Mouse (Mus musculus) heart, embryonic 16.5 days (tissue): ENCODE measurements around the gene Olfr138. TPM values are rescaled to one million over a fixed set of nuclear protein-coding genes. Genes with fewer than 3 reads are reported as not detected.

Experiments used
- ATAC-seq: fragments of 200-750 bp; cut with Nextera tagmentation; replicated peaks from 2 replicates; pipeline ENCODE4 v1.8.0; 2017; ENCODE audit warnings: moderate number of reproducible peaks; ENCODE audit not compliant: insufficient read depth, low FRiP score; ENCODE audit errors: extremely low read depth
- H3K27ac ChIP-seq: fragments of 300-500 bp; sonication (generic); 2 replicates; pipeline ENCODE4 v1.5.1; 2014; ENCODE audit warnings: mild to moderate bottlenecking, low read length, control low read depth, moderate library complexity
- H3K27me3 ChIP-seq: fragments of 300-500 bp; sonication (generic); 2 replicates; pipeline ENCODE4 v1.6.1; 2014; ENCODE audit warnings: low read length, mixed read lengths; ENCODE audit not compliant: control insufficient read depth, insufficient read depth
- H3K36me3 ChIP-seq: fragments of 300-500 bp; sonication (generic); 2 replicates; pipeline ENCODE4 v1.6.1; 2014; ENCODE audit not compliant: control insufficient read depth, insufficient read depth
- H3K4me1 ChIP-seq: fragments of 300-500 bp; sonication (generic); 2 replicates; pipeline ENCODE4 v1.6.1; 2014; ENCODE audit warnings: low read length, mixed read lengths; ENCODE audit not compliant: control insufficient read depth, insufficient read depth
- H3K4me2 ChIP-seq: fragments of 300-500 bp; sonication (generic); 2 replicates; pipeline ENCODE4 v1.6.1; 2014; ENCODE audit warnings: low read depth, mild to moderate bottlenecking, control low read depth, low read length
- H3K4me3 ChIP-seq: fragments of 300-500 bp; sonication (generic); 2 replicates; pipeline ENCODE4 v1.5.1; 2014; ENCODE audit warnings: mild to moderate bottlenecking, control low read depth, low read length
- H3K9ac ChIP-seq: fragments of 300-500 bp; sonication (generic); 2 replicates; pipeline ENCODE4 v1.6.1; 2014; ENCODE audit warnings: low read length, control low read depth
- H3K9me3 ChIP-seq: fragments of 300-500 bp; sonication (generic); replicated peaks from 2 replicates; pipeline ENCODE4 v1.6.1; 2016; ENCODE audit warnings: low read length; ENCODE audit not compliant: control insufficient read depth
- WGBS: fragments of 180-500 bp; shearing (Covaris S2); extraction: QIAGEN DNeasy Blood & Tissue Kit; methylation state at CpG from one replicate; pipeline ENCODE4 v1.1.7; 2014; 5-methylcytosine and 5-hydroxymethylcytosine counted together
- polyA plus RNA-seq: library from polyadenylated mRNA; unstranded; fragments of >200 nt; fragmentation: Nextera tagmentation; extraction: Ambion mirVana; gene quantifications from 2 replicates; pipeline ENCODE4 v1.2.1, GENCODE M21; 2015

The Olfr138 gene
- polyA plus RNA-seq, result not detected in 2 replicates

- no peaks in the 10 kb centered on the region for H3K4me1 ChIP-seq
- H3K4me3 ChIP-seq, result no peak within 1 kb of the TSS
- H3K27ac ChIP-seq, result no peak within 1 kb of the TSS
- H3K9ac ChIP-seq, result no peak within 1 kb of the TSS
- no peaks in the 10 kb centered on the region for H3K27me3 ChIP-seq
- H3K4me2 ChIP-seq, result no peak within 1 kb of the TSS
- ATAC-seq, result no peak
- H3K36me3 ChIP-seq, result no peaks in the 10 kb centered on the region
- H3K9me3 ChIP-seq, result no peaks in the 10 kb centered on the region
- WGBS, result 54% methylated on average over 1 of the region's 1 CpGs
Measured at GRCm38 (mm10) chr17:38260735-38261134, at the start of gene Olfr138. Gene Olfr138 (plus strand): TSS chr17:38261035.

GRCm38 (mm10) chr17:38307470-38307869 lies 46.6 kb downstream of the Olfr138 start, which contains the start of gene Olfr137:
Gene Olfr137 (minus strand): TSS chr17:38307570.
- Histone ChIP-seq H3K36me3 (no peaks in the 10 kb centered on the region), H3K9me3 (peaks cover 6% of the 10 kb centered on the region; the same call in 1 of the 2 replicates), H3K9ac (no peak within 1 kb of the TSS), H3K27ac (no peak within 1 kb of the TSS), H3K27me3 (no peaks in the 10 kb centered on the region), H3K4me2 (no peak within 1 kb of the TSS), H3K4me1 (no peaks in the 10 kb centered on the region), H3K4me3 (no peak within 1 kb of the TSS)
- no peak for ATAC-seq

Other genes starting within 250 kb of the Olfr138 start
- not detected in 2 replicates for gene Olfr129, start 201.0 kb upstream of the Olfr138 start, polyA plus RNA-seq
- gene Olfr130, start 197.1 kb upstream of the Olfr138 start, polyA plus RNA-seq, result not detected in 2 replicates
- gene Olfr131, start 172.3 kb upstream of the Olfr138 start, polyA plus RNA-seq, result not detected in 2 replicates
- gene Olfr132, start 126.5 kb upstream of the Olfr138 start, polyA plus RNA-seq, result not detected in 2 replicates
- gene Olfr133, start 115.8 kb upstream of the Olfr138 start, polyA plus RNA-seq, result not detected in 2 replicates
- gene Olfr134, start 89.6 kb upstream of the Olfr138 start, polyA plus RNA-seq, result not detected in 2 replicates
- gene Olfr135, start 56.7 kb upstream of the Olfr138 start, polyA plus RNA-seq, result not detected in 2 replicates
- not detected in 2 replicates for gene Olfr137, start 46.5 kb downstream of the Olfr138 start, polyA plus RNA-seq
- not detected in 2 replicates for gene Olfr136, start 68.8 kb downstream of the Olfr138 start, polyA plus RNA-seq
- gene Esp36, start 159.2 kb downstream of the Olfr138 start, polyA plus RNA-seq, result not detected in 2 replicates